Mouse (Mus musculus) kidney, adult 2 months (tissue): ENCODE results near the gene Gm20662.

Experiments
- CTCF ChIP-seq: fragments of 200-500 bp; conservative IDR thresholded peaks from 2 replicates; pipeline ENCODE4 v1.5.1; 2011; ENCODE audit warnings: low read depth, mild to moderate bottlenecking, control low read depth, low read length, moderate library complexity, mixed read lengths; ENCODE audit not compliant: insufficient read depth, insufficient read length
- POLR2A ChIP-seq: fragments of 200-500 bp; IDR thresholded peaks from one replicate; pipeline ENCODE4 v1.6.1; 2011; ENCODE audit warnings: low read depth, low read length, control low read depth

- TF ChIP-seq CTCF: no peak
- TF ChIP-seq POLR2A: no peak
Observed at GRCm38 (mm10) chr9:107955613-107956289, 40.4 kb upstream of the Gm20662 start.
